Mouse (Mus musculus): Measurements from ENCODE around the gene Slbp. TPM values are rescaled to one million over a fixed set of nuclear protein-coding genes. Genes with fewer than 3 reads are reported as not detected.

Gene Slbp
- total RNA-seq, 1 experiment = 123 TPM

DNA sequence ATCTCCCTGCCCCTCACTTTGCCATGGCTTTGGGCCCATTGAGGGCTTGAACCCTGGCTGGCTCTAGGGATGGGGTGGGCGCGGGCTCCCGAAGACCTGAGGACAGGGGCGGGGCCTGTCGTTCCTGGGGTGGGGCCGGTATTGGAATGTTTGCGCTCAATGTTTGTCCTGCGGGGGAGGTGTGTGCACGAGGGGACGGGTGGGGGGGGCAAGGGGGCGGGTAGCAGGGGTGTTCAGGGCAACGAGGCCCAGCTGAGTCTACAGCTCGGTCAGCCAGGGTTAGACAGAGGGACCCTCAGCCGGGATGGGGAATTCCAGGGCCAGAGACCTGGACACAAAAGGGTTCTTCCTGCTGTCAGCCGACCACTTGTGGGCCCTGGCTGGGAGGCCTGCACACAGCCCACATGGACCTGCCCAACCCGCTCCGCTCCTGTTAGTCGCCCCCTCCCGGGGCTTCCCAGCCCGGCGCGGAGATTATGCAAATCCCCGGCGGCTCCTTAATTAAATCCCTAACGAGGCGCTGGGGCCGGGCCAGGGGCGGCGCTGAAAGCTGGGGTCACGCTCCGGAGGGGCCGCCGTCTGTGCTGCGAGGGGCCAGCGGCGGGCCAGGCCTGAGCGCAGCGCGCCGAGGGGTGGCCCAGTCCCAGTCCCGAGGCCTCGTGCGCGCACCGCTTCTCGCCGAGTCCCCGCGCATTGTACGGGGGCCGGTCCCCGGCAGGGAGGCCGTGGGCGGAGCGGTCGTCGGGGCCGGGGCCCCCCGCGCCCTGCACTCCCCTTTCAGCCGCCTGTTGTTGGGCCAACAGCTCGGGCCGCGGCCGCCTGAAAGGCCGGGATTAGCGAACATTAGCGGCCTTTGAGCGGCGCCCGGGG lies 42.7 kb upstream of the Slbp start:
- Histone ChIP-seq H3K9ac (ENCODE audit: insufficient read depth, low read depth, low read length, poor library complexity, severe bottlenecking) (peak overlapping the region; percentile 18), H3K4me3 (ENCODE audit: insufficient read depth in 1 of 2, low read depth in 1 of 2, low read length in 2 of 2, poor library complexity in 1 of 2, severe bottlenecking in 1 of 2) (peak overlapping the region; percentile 30 to 70), H3K4me1 (ENCODE audit: control insufficient read depth in 2 of 2, insufficient read depth in 2 of 2, low read length in 2 of 2, poor library complexity in 1 of 2) (peaks cover 3 to 6% of the 10 kb centered on the region in 2 experiments; a peak in 2 of 4 replicates), H3K36me3 (ENCODE audit: control insufficient read depth, insufficient read depth, low read length, poor library complexity, severe bottlenecking) (no peaks in the 10 kb centered on the region), H3K27ac (ENCODE audit: insufficient read depth, low read depth, low read length, poor library complexity, severe bottlenecking) (no peak overlapping the region), H3K9me3 (ENCODE audit: control insufficient read depth, insufficient read depth, low read depth, low read length) (no peaks in the 10 kb centered on the region)
- in situ Hi-C loops (cut with MboI; ENCODE audit: low sequenced_read_pairs in 2 of 2, unreplicated experiment in 2 of 2) = no loop called here
- DNase-seq (ENCODE audit: low read depth, low spot score) = no peak
- TF ChIP-seq MAFK (IDR thresholded peaks at IDR 0.05; ENCODE audit: insufficient read depth, low read depth, low read length) (no peak), ZC3H11A (IDR thresholded peaks at IDR 0.05; ENCODE audit: borderline replicate concordance, low read depth, low read length) (no peak), CHD2 (IDR thresholded peaks at IDR 0.05; ENCODE audit: low read depth, low read length) (no peak), ZNF384 (IDR thresholded peaks at IDR 0.05; ENCODE audit: low read depth, low read length) (no peak), HCFC1 (IDR thresholded peaks at IDR 0.05; ENCODE audit: borderline replicate concordance, insufficient read depth, low read length) (no peak)

DNA sequence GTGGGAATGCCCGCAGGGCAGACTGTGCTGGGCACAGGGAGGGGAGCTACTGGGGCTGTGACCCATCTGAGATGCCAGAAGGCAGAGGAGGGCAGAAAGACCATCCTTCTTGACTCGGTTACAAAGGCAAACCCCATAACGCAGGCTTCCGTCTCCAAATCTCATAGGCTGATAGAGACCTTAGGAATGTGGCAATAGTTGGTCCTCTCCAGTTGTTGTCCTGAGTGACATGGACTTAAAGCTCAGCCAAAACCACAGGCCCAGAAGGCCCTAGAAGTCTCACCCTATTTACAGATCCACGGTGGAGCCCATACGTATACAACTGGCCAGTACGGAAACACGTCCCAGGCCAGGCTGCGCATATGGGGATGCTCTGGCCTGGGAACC lies 42.1 kb upstream of the Slbp start:
- Histone ChIP-seq H3K9me3 (ENCODE audit: control insufficient read depth, insufficient read depth, low read depth, low read length) (no peaks in the 10 kb centered on the region), H3K9ac (ENCODE audit: insufficient read depth, low read depth, low read length, poor library complexity, severe bottlenecking) (no peak overlapping the region), H3K4me3 (ENCODE audit: insufficient read depth in 1 of 2, low read depth in 1 of 2, low read length in 2 of 2, poor library complexity in 1 of 2, severe bottlenecking in 1 of 2) (no peak overlapping the region), H3K36me3 (ENCODE audit: control insufficient read depth, insufficient read depth, low read length, poor library complexity, severe bottlenecking) (no peaks in the 10 kb centered on the region), H3K27ac (ENCODE audit: insufficient read depth, low read depth, low read length, poor library complexity, severe bottlenecking) (no peak overlapping the region), H3K4me1 (ENCODE audit: control insufficient read depth in 2 of 2, insufficient read depth in 2 of 2, low read length in 2 of 2, poor library complexity in 1 of 2) (peaks cover 3 to 6% of the 10 kb centered on the region in 2 experiments; a peak in 2 of 4 replicates)
- TF ChIP-seq ZC3H11A (IDR thresholded peaks at IDR 0.05; ENCODE audit: borderline replicate concordance, low read depth, low read length) (no peak), MAFK (IDR thresholded peaks at IDR 0.05; ENCODE audit: insufficient read depth, low read depth, low read length) (no peak), CHD2 (IDR thresholded peaks at IDR 0.05; ENCODE audit: low read depth, low read length) (no peak), ZNF384 (IDR thresholded peaks at IDR 0.05; ENCODE audit: low read depth, low read length) (no peak), HCFC1 (IDR thresholded peaks at IDR 0.05; ENCODE audit: borderline replicate concordance, insufficient read depth, low read length) (no peak)
- in situ Hi-C loops (cut with MboI; ENCODE audit: low sequenced_read_pairs in 2 of 2, unreplicated experiment in 2 of 2) = no loop called here
- DNase-seq (ENCODE audit: low read depth, low spot score) = no peak

DNA sequence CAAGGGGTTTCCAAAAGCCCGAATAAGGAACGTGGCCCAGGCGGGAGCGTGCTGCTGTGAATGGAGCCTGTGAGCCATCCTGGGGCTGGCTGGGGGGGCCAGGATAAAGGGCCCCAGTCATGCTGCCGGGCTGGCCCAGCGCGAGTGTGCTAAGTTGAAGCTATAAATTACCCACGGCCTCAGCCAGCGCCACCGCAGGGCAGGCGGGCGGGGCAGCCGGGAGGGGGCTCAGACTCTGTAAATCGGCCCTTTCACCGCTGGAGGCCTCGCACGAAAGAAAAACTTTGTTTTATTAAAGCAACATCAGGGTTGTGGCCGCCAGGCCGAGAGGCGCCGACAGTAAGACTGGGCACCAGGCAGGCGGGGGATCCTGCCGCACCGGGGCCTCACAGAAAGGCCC lies 40.0 kb upstream of the Slbp start:
- no peak for DNase-seq (ENCODE audit: low read depth, low spot score)
- Histone ChIP-seq H3K9ac (ENCODE audit: insufficient read depth, low read depth, low read length, poor library complexity, severe bottlenecking) (peak overlapping the region; percentile 23; the same call in 1 of the 2 replicates), H3K4me1 (ENCODE audit: control insufficient read depth in 2 of 2, insufficient read depth in 2 of 2, low read length in 2 of 2, poor library complexity in 1 of 2) (peaks cover 3 to 6% of the 10 kb centered on the region in 2 experiments; a peak in 2 of 4 replicates), H3K9me3 (ENCODE audit: control insufficient read depth, insufficient read depth, low read depth, low read length) (no peaks in the 10 kb centered on the region), H3K36me3 (ENCODE audit: control insufficient read depth, insufficient read depth, low read length, poor library complexity, severe bottlenecking) (no peaks in the 10 kb centered on the region), H3K4me3 (ENCODE audit: insufficient read depth in 1 of 2, low read depth in 1 of 2, low read length in 2 of 2, poor library complexity in 1 of 2, severe bottlenecking in 1 of 2) (peak overlapping the region; percentile 33 to 57), H3K27ac (ENCODE audit: insufficient read depth, low read depth, low read length, poor library complexity, severe bottlenecking) (no peak overlapping the region)
- in situ Hi-C loops (cut with MboI; ENCODE audit: low sequenced_read_pairs in 2 of 2, unreplicated experiment in 2 of 2) = no loop called here
- no peak for TF ChIP-seq CHD2 (IDR thresholded peaks at IDR 0.05; ENCODE audit: low read depth, low read length)
- TF ChIP-seq ZC3H11A (IDR thresholded peaks at IDR 0.05; ENCODE audit: borderline replicate concordance, low read depth, low read length) = no peak
- TF ChIP-seq HCFC1 (IDR thresholded peaks at IDR 0.05; ENCODE audit: borderline replicate concordance, insufficient read depth, low read length) = no peak
- TF ChIP-seq ZNF384 (IDR thresholded peaks at IDR 0.05; ENCODE audit: low read depth, low read length) = no peak
- no peak for TF ChIP-seq MAFK (IDR thresholded peaks at IDR 0.05; ENCODE audit: insufficient read depth, low read depth, low read length)

DNA sequence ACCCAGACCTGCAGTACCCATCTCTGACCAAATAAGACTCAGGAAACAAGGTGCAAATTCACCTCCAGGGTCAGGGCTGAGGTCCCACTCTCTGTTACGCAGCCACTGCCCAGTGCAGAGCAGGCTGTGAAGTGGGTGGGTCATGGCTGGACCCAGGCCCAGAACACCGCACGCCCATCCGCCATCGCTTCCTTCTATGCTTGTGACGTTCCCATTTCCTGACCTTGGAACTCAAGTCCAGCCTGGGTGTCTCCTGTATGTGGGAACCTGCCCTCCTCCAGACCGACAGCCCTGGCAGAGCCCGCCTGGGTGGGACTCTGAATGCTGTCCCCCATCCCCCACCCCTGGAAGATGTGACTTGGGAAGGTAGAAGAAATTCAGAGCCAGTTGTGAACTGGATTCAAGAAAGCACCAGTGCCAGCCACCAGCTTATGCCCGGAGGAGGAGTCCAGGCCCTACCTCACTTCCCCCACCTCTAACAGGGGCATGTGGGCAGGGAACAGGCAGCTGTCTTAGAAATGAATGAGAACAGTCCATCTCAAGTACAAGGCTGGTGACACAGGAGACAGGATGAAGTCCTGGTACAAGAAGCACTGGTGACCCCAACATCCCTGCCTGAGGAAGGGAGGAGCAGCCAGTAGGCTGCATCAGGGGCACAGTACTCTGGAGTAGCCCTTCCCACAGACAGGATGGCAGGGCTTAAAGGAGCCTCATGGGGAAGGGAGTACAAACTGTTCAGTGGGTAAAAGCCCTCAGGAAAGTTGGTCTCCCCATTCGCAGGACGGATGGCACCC lies 37.7 kb upstream of the Slbp start:
- no peak for TF ChIP-seq CHD2 (IDR thresholded peaks at IDR 0.05; ENCODE audit: low read depth, low read length)
- no peak for TF ChIP-seq ZNF384 (IDR thresholded peaks at IDR 0.05; ENCODE audit: low read depth, low read length)
- no peak for TF ChIP-seq HCFC1 (IDR thresholded peaks at IDR 0.05; ENCODE audit: borderline replicate concordance, insufficient read depth, low read length)
- TF ChIP-seq ZC3H11A (IDR thresholded peaks at IDR 0.05; ENCODE audit: borderline replicate concordance, low read depth, low read length) = no peak
- no peak for TF ChIP-seq MAFK (IDR thresholded peaks at IDR 0.05; ENCODE audit: insufficient read depth, low read depth, low read length)
- Histone ChIP-seq H3K27ac (ENCODE audit: insufficient read depth, low read depth, low read length, poor library complexity, severe bottlenecking) (no peak overlapping the region), H3K4me3 (ENCODE audit: insufficient read depth in 1 of 2, low read depth in 1 of 2, low read length in 2 of 2, poor library complexity in 1 of 2, severe bottlenecking in 1 of 2) (no peak overlapping the region), H3K36me3 (ENCODE audit: control insufficient read depth, insufficient read depth, low read length, poor library complexity, severe bottlenecking) (no peaks in the 10 kb centered on the region), H3K9ac (ENCODE audit: insufficient read depth, low read depth, low read length, poor library complexity, severe bottlenecking) (no peak overlapping the region), H3K9me3 (ENCODE audit: control insufficient read depth, insufficient read depth, low read depth, low read length) (no peaks in the 10 kb centered on the region), H3K4me1 (ENCODE audit: control insufficient read depth in 2 of 2, insufficient read depth in 2 of 2, low read length in 2 of 2, poor library complexity in 1 of 2) (peaks cover 3 to 4% of the 10 kb centered on the region in 2 experiments; a peak in 2 of 4 replicates)
- in situ Hi-C loops (cut with MboI; ENCODE audit: low sequenced_read_pairs in 2 of 2, unreplicated experiment in 2 of 2) = no loop called here
- no peak for DNase-seq (ENCODE audit: low read depth, low spot score)

All from ES-E14 (cell line).